Mouse (Mus musculus): ENCODE data around the gene Myo16.

GRCm38 (mm10) chr8:10154439-10154745 lies 681 bp downstream of the Myo16 start:
- TF ChIP-seq CTCF (IDR thresholded peaks at IDR 0.05; ENCODE audit: insufficient read depth, low read depth, low read length) (no peak), POLR2A (IDR thresholded peaks at IDR 0.05; ENCODE audit: insufficient read depth, low read depth, low read length) (no peak)
